Mouse (Mus musculus) heart, postnatal 25 days (tissue): ENCODE data around the gene Fam160b1. TPM values are rescaled to one million over a fixed set of nuclear protein-coding genes. Genes with fewer than 3 reads are reported as not detected.

ENCODE experiments used
- DNase-seq: peaks from one replicate; pipeline ENCODE4 v3.0.0; 2022; ENCODE audit warnings: low spot score
- intact Hi-C: fragments of 180-260 bp; cut with DNase I; formaldehyde crosslinking; loops from one replicate; pipeline ENCODE4 v1.15.1; 2025
- total RNA-seq, 2 experiments: library from RNA; stranded (reverse); gene quantifications; 2 replicates each; pipeline ENCODE4 v1.2.3; 2021

The Fam160b1 gene
- total RNA-seq, 2 experiments from 2014 or later: 9.9 to 12.4 TPM

DNA sequence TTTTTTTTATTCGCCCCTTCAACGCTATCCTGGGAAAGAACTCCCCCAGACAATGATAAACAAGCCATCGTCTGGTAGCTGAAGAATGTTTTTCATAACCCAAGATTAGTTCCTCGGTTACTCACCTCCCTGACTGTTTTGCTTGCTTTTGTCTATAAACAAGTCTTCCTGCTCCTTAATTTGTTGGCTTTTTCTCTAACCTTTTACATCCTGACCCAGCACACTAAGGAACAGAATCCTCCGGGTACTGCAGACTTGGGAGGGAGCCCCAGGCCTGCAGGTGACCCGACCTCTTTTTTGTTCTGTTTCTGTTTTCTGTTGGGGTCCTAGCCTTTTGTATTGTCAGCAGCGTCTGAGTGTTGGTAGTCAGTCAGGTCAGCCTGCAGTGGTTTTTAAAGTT lies 2.6 kb downstream of the Fam160b1 start:
- intact Hi-C loops: no loop called here
- no peak for DNase-seq

- DNase-seq: no peak
- intact Hi-C loops: no loop called here
These were observed 3.1 kb downstream of the Fam160b1 start for GRCm38 (mm10) chr19:57363538-57363937.

- peak; percentile 55 for DNase-seq
- intact Hi-C loops: no loop called here
These were observed 4.6 kb downstream of the Fam160b1 start for GRCm38 (mm10) chr19:57364942-57365673.

- DNase-seq: no peak
- intact Hi-C loops: no loop called here
These were observed 5.5 kb downstream of the Fam160b1 start for GRCm38 (mm10) chr19:57366007-57366406.

- intact Hi-C loops: no loop called here
- DNase-seq: no peak
These were observed 6.1 kb downstream of the Fam160b1 start for GRCm38 (mm10) chr19:57366626-57367025.

GRCm38 (mm10) chr19:57367201-57367600 lies 6.7 kb downstream of the Fam160b1 start:
- no peak for DNase-seq
- intact Hi-C loops: no loop called here

GRCm38 (mm10) chr19:57367849-57368387 lies 7.4 kb downstream of the Fam160b1 start:
- DNase-seq: no peak
- intact Hi-C loops: no loop called here

GRCm38 (mm10) chr19:57373276-57373811 lies 12.9 kb downstream of the Fam160b1 start:
- no peak for DNase-seq
- intact Hi-C loops: no loop called here

DNA sequence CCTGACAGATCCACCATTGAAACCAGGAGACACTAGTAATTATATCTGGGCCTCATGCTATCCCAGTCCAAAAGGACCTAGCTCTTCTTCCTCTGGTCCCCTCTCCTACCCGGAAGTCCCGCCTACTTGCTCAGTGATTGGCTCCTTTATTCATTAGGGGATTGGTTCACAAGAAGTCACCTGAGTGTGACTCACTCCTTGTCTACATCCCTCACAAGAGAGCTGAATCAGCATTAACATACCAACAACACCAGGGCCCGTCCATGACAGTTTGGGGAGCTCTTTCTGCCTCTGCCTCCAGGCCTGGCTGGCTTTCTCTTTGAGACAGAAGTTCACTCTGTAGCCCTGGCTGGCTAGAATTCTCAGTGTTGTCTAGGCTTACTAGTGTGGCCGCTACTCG lies 14.7 kb downstream of the Fam160b1 start:
- intact Hi-C loops: no loop called here
- no peak for DNase-seq

- intact Hi-C loops: no loop called here
These were observed 15.3 kb downstream of the Fam160b1 start for GRCm38 (mm10) chr19:57375746-57376145.

GRCm38 (mm10) chr19:57377043-57377703 lies 16.7 kb downstream of the Fam160b1 start:
- DNase-seq: no peak
- intact Hi-C loops: no loop called here

More at GRCm38 (mm10) chr19:57375746-57376145, 15.3 kb downstream of the Fam160b1 start:
- no peak for DNase-seq

- intact Hi-C loops: no loop called here
- no peak for DNase-seq
These were observed 25.8 kb downstream of the Fam160b1 start for GRCm38 (mm10) chr19:57386176-57386693.

- intact Hi-C loops: no loop called here
These were observed 31.1 kb downstream of the Fam160b1 start for GRCm38 (mm10) chr19:57391545-57391944.

DNA sequence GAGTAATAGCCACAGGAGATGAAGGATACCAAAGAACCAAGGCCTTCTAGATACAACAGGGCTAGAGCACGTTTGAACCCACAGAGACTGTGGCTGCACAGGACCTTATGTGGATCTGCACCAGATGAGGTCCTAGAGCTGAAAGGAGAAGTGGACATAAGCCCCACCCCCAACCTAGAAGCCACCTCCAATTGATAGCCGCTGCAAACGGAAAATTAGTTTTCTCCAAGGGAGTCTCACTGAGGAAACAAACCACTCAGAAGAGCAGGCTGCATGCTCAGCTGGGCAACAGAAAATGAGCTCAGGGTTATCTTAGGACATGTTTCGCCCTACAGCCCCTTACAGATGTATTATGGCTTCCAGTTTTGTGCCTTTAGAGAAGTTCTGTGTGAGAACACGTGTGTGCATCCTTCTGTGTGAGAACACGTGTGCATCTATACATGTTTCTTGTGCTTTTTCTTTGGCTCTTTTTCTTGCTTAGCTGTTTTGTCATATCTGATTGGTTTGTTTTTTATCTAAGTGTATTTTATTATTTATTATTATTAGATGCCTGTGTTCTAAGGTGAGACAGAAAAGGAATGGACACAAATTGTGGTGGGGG lies 33.0 kb downstream of the Fam160b1 start:
- no peak for DNase-seq
- intact Hi-C loops: no loop called here

More at GRCm38 (mm10) chr19:57391545-57391944, 31.1 kb downstream of the Fam160b1 start:
- no peak for DNase-seq

DNA sequence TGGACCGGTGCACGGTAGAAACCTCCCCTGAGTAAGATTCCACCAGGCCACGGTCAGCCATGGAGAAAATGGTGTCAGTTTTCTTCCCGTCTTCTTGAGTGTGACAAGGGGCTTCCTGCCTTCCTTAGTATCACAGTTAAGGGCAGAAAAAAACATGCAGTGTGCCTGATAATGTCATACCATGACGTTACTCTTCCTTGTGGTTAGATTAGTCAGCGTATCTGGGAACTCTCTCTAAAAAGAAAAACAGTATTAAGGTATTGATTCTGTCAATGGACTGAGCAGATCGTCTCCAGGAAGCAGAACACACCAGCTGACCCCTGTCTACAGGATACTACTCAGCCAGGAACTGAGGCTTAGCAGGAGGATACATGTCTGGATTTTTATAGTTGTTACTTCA lies 36.1 kb downstream of the Fam160b1 start:
- no peak for DNase-seq
- intact Hi-C loops: no loop called here

DNA sequence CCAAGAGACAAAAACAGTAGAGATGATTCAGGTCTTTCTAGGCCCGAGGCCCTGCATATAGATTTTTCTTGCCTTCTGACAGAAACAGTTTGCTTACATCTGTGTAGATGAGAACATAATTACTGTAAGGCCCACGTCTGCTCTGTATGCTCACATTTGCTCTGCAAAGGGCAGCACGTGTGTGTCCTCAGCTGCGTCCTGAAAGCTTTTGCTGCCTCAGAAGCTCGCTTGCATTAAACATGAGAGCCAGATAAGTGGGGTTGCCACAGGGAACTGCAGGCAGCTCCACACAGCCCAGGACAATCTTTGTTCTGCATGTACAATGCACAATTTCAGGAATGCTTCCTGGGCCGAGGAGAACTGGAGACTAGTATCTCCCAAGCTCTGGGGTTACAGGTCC lies 41.9 kb downstream of the Fam160b1 start:
- intact Hi-C loops: no loop called here
- DNase-seq: no peak

GRCm38 (mm10) chr19:57403700-57404501 lies 43.4 kb downstream of the Fam160b1 start:
- intact Hi-C loops: loop anchor here (1.0 to 2.0 kb wide), 2 partner anchors 51 to 239 kb away; no protein-coding TSS in a partner anchor
- DNase-seq: peak; percentile 58

- intact Hi-C loops: loop anchor here (1.0 to 2.0 kb wide), 2 partner anchors 50 to 239 kb away; no protein-coding TSS in a partner anchor
- DNase-seq: no peak
These were observed 44.0 kb downstream of the Fam160b1 start for GRCm38 (mm10) chr19:57404502-57404848.

- intact Hi-C loops: no loop called here
- no peak for DNase-seq
These were observed 47.5 kb downstream of the Fam160b1 start for GRCm38 (mm10) chr19:57407947-57408346.
